Mouse (Mus musculus) left cerebral cortex, adult 18-20 months (tissue): ENCODE data around the gene Mmp27. TPM values are rescaled to one million over a fixed set of nuclear protein-coding genes. Genes with fewer than 3 reads are reported as not detected.

Experiments
- DNase-seq, 2 experiments: peaks; one replicate each; pipeline ENCODE4 v3.0.0; 2021 to 2022; ENCODE audit warnings: low spot score in 2 of 2, mixed read lengths in 1 of 2
- total RNA-seq, 2 experiments: library from RNA; stranded (reverse); gene quantifications; 2 replicates each; pipeline ENCODE4 v1.2.3; 2021

The Mmp27 gene
- total RNA-seq, 2 experiments from 2014 or later: not detected

- peak; percentile 67 to 74 for DNase-seq
Measured at GRCm38 (mm10) chr9:7602982-7603742, 32.0 kb downstream of the Mmp27 start.

- DNase-seq: no peak
Measured at GRCm38 (mm10) chr9:7604005-7604404, 32.8 kb downstream of the Mmp27 start.

GRCm38 (mm10) chr9:7605638-7606037 is 34.4 kb downstream of the Mmp27 start:
- no peak for DNase-seq

- DNase-seq: no peak
Measured at GRCm38 (mm10) chr9:7622582-7622981, 51.4 kb downstream of the Mmp27 start.

GRCm38 (mm10) chr9:7627931-7628330 is 56.7 kb downstream of the Mmp27 start, which contains the start of gene Mmp20:
Gene Mmp20 (plus strand): TSS chr9:7628231.
- DNase-seq: no peak

Other genes with a start within 250 kb of the Mmp27 start
- gene Mmp12, start 227.0 kb upstream of the Mmp27 start, total RNA-seq: not detected
- gene Mmp1b, start 183.3 kb upstream of the Mmp27 start, total RNA-seq: not detected
- not detected for gene Mmp3, start 125.6 kb upstream of the Mmp27 start, total RNA-seq
- not detected for gene Mmp10, start 69.0 kb upstream of the Mmp27 start, total RNA-seq
- gene Mmp8, start 12.9 kb upstream of the Mmp27 start, total RNA-seq: not detected
- gene Mmp20, start 56.8 kb downstream of the Mmp27 start, total RNA-seq: not detected
- gene Mmp7, start 120.7 kb downstream of the Mmp27 start, total RNA-seq: not detected
- gene Tmem123, start 192.6 kb downstream of the Mmp27 start, total RNA-seq: 1 to 10 TPM; 8.8 to 9.5 TPM